Mouse (Mus musculus): ENCODE data around the gene Ccdc180.

The Ccdc180 gene

GRCm38 (mm10) chr4:45890066-45890761 lies at the start of gene Ccdc180:
TSS of gene Ccdc180 (plus strand) at chr4:45890303.
- peak; percentile 94 for DNase-seq (ENCODE audit: low spot score)

GRCm38 (mm10) chr4:45844355-45844754 lies 45.7 kb upstream of the Ccdc180 start:
- peak; percentile 70 for DNase-seq (ENCODE audit: low spot score)

DNA sequence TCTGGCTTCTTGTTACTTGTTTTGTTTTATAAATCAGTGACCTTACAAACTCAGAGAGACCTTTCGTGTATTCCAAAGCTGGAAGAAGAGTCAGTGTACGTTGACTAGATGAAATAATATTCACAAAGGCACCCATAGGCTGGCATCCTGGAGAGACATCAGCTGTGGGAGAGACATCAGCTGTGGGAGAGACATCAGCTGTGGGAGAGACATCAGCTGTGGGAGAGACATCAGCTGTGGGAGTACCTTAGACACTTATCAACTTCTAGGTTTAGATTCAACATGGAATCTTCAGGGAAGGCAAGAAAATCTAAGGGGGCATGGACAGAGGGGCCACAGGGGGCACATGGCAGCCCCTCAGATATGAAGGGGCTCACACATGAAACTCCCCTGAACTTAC lies 43.8 kb upstream of the Ccdc180 start:
- no peak for DNase-seq (ENCODE audit: low spot score)

- DNase-seq (ENCODE audit: low spot score) = no peak
Measured at GRCm38 (mm10) chr4:45848109-45848824, 41.8 kb upstream of the Ccdc180 start, which contains the start of gene Stra6l. TSS of gene Stra6l (plus strand) at chr4:45848664.

DNA sequence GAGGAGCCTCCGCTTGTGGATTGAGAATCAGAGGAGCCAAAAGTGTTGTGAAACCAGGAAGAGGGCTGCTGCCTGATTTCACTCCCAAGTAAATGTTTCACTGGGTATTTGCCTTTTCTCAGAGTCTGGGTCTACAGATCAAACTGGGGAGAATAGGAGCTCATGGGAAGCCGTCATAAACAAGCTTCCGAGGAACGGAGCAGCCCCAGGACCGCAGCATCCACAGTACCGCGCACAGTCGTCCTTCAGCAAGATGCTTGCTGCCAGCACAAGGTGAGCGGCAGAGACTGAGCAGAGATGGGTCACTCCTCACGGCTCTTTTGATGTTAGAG lies 41.3 kb upstream of the Ccdc180 start:
- no peak for DNase-seq (ENCODE audit: low spot score)

DNA sequence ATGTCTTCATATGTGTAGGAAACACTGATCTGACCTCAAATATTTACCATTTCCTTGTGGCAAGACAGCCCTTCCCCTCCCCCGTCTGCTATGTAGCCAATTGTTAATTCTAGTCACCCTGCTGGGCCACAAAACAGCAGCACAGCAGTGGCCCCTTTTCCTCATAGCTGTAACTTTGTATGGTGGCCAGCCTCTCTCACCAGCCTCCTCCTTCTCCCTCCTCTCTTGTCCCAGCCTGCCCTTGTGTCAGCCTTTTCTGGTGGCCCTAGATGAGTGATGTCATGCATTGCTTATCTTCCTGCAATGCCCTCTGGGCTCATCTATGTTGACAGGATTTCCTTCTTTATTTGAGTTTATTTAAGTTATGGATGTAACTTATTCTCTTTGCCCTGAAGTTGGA lies 40.7 kb upstream of the Ccdc180 start:
- DNase-seq (ENCODE audit: low spot score) = no peak

GRCm38 (mm10) chr4:45851640-45852051 lies 38.5 kb upstream of the Ccdc180 start:
- DNase-seq (ENCODE audit: low spot score) = no peak

GRCm38 (mm10) chr4:45853496-45854246 lies 36.4 kb upstream of the Ccdc180 start:
- DNase-seq (ENCODE audit: low spot score) = no peak

- peak; percentile 83 for DNase-seq (ENCODE audit: low spot score)
Measured at GRCm38 (mm10) chr4:45855803-45856424, 34.2 kb upstream of the Ccdc180 start.

- no peak for DNase-seq (ENCODE audit: low spot score)
Measured at GRCm38 (mm10) chr4:45861160-45861559, 28.9 kb upstream of the Ccdc180 start.

DNA sequence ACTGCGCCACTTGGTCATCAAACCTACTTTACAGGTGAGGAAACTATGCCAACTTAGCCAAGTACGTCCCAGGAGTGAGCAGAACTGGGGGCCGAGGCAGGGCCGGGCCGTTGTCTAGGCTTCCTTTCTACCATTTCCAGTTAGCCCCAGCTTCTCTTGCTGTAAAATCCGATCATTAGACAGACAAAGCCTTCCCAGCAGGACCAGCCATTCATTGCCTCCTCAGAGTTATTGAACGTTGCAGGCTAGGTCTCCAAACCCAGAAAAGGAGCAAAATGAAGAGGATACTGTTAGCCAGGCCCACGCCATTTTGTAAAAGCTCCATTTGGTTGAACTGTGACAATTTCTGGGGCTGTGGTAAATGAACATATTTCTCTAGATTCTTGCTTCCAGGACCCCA lies 22.7 kb upstream of the Ccdc180 start:
- no peak for DNase-seq (ENCODE audit: low spot score)

- DNase-seq (ENCODE audit: low spot score) = peak; percentile 49
Measured at GRCm38 (mm10) chr4:45869021-45869815, 20.9 kb upstream of the Ccdc180 start.

DNA sequence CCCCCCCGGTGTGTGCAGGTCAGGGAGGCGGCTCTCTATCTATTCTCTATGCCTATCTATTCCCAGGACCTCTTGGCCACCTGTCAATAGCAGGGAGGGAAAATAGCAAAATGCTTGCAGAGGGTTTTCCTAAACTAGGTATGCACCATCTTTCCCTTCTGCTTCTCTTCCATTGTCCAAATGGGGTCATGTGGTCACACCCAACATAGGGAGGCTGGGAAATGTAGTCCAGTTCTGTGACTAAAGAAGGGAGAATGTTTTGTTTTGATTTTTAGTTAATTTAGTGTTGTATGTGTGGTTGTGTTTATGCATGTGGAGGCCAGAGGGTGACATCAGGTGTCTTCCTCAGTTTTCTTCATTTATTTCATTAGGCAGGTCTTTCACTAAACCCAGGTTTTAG lies 18.0 kb upstream of the Ccdc180 start:
- no peak for DNase-seq (ENCODE audit: low spot score)

DNA sequence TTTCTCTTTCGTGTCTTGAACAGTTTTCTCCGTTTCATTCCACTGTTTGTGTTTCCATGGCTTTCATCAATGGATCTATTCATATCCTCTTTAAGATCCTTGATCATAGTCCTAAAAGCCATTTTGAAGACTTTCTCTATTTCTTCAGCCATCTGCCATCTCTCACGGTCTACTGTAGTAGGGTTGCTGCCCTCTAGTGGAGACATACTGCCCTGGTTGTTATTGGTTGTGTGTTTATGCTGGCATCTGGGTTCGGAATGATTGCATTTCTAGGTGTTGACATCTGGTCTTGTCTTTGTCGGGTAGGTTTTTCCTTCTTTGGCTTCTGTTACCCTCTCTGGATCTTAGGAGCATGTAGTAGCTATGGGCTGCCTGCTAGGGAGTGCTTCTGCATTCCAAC lies 11.2 kb upstream of the Ccdc180 start:
- DNase-seq (ENCODE audit: low spot score) = peak; percentile 77

DNA sequence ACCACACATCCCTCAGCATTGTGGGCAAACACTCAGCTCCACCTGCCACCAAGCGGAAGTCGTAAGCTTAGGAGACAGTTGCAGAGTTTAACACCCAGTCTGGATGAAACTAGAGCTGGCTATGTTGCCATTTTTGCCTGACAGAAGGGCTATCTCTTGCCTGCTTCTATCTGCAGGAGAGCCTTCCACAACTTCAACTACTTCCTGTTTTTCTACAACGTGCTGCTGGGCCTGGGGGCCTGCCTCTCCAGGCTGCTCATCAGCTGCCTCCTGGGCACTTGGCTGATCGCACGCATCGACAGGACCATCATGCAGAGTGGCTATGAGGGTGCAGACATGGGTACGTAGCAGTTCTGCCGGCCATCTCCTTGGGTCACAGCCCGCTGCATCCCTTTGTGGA lies 7.6 kb upstream of the Ccdc180 start:
- DNase-seq (ENCODE audit: low spot score) = no peak

- DNase-seq (ENCODE audit: low spot score) = no peak
Measured at GRCm38 (mm10) chr4:45883250-45883649, 6.9 kb upstream of the Ccdc180 start.

DNA sequence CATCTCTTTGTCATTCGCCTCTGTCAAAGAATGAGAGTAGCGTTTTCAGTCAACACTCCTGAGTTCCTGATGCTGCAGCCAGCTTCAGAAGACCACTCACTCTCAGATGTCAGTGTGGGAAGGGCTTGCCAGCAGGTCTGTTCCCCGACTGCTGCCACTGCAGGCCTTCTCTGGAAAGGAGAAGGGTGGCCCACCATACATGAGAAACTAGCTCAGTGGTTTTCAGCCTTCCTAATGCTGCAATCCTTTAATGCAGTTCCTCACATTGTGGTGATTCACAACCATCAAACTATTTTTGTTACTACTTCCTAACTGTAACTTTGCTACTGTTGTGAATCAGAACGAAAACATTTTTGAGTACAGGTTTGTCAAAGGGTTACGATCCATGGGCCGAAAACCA lies 616 bp upstream of the Ccdc180 start:
- DNase-seq (ENCODE audit: low spot score) = no peak

DNA sequence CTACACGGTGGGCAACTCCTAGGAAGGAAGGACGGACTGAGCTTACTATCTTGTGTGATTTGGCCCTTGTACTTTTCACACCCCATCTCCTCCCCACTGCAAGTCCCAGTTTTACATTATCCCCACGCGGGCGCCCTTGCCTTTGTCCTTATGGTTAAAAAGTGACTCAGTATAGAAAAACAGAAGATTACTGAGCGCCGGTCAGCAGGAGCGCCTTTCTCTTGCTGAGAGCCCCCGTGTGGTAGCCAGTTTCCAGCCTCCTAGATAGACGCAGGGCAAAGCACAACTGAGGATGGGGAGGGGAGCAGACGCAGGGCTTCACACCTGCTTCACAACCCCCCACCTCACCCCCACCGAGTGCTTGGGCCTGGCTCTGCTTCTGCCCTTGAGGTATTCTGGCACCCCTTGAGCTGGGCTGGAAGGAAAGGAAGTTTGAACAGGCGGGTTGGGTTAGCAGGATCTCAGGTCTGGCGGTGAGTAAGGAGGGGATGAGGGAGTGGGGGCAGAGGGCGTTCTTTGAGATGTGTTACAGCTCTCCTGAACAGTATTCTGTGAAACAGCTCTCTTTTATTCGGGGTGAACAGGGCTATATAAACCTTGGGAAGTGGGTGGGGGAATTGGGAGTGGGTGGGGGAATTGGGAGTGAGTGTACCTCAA lies 6.5 kb downstream of the Ccdc180 start:
- no peak for DNase-seq (ENCODE audit: low spot score)

DNA sequence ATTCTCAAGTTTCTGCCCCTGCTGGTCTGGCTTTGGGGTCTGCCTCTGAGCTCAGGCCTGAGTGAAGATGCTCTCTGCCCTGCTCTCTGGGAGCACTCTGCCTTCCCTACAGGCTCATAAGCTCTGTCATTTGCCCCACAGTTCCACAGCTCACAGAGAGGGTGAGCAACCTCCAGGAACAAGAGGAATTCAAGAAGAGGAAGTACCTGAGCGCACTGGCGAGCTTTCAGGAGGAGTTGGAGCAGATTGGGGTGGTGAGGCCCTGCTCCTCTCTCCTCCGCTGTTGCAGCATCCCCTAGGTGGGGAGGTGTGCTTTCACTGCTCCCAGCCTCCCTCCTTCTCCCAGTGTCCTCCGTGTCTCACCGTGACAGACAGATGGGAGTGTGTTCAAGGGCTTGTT lies 8.3 kb downstream of the Ccdc180 start:
- no peak for DNase-seq (ENCODE audit: low spot score)

DNA sequence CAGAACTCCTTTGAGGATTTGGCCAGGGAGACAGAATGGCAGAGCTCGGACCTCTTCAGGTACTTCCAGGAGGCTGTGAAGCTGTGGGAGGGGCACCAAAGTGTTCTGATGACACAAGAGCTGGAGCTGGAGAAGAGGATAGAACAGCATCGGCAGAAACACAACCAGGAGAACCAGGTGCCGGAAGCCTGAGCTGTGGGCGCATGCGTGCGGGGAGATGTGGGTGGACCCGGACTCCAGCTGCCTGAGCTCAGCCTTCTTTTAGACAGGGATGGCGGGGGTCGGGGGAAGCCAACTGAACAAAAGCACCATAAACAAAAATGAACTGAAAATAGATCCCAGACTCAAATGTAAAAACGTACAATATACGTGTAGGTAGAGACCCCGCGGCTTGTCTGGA lies 19.2 kb downstream of the Ccdc180 start:
- DNase-seq (ENCODE audit: low spot score) = no peak

DNA sequence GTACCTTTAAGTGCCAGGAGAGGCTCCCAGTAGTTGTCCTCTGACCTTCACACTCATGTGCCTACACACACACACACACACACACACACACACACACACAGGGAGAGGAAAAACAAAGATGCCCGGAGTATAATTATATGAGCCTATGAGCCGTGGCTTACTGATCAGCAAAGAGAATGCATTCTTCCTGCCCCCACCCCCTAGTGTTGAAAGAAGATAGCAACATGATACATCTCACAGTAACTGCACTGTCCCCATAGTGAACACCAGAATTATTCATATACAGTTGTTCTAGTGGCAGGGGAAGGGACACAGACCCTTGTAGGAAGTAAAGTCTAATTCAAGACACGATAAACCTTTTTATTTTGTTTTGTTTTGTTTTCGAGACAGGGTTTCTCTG lies 19.8 kb downstream of the Ccdc180 start:
- no peak for DNase-seq (ENCODE audit: low spot score)

Data from embryo, embryonic 10 days (tissue).